Mouse (Mus musculus) midbrain, embryonic 10.5 days (tissue): ENCODE measurements around the gene Gata5. TPM values are rescaled to one million over a fixed set of nuclear protein-coding genes. Genes with fewer than 3 reads are reported as not detected.

ENCODE experiments used
- DNase-seq: peaks from one replicate; pipeline ENCODE4 v3.0.0-alpha.2; 2017; ENCODE audit warnings: low spot score
- H3K27ac ChIP-seq: fragments of 300-500 bp; sonication (generic); replicated peaks from 2 replicates; pipeline ENCODE4 v1.5.1; 2016; ENCODE audit warnings: mild to moderate bottlenecking
- H3K27me3 ChIP-seq: fragments of 300-500 bp; sonication (generic); 2 replicates; pipeline ENCODE4 v1.6.1; 2016; ENCODE audit warnings: low read depth, mild to moderate bottlenecking; ENCODE audit not compliant: poor library complexity, severe bottlenecking
- H3K36me3 ChIP-seq: fragments of 300-500 bp; sonication (generic); 2 replicates; pipeline ENCODE4 v1.6.1; 2016; ENCODE audit warnings: mild to moderate bottlenecking, moderate library complexity
- H3K4me1 ChIP-seq: fragments of 300-500 bp; sonication (generic); 2 replicates; pipeline ENCODE4 v1.6.1; 2016
- H3K4me3 ChIP-seq: fragments of 300-500 bp; sonication (generic); 2 replicates; pipeline ENCODE4 v1.5.1; 2016; ENCODE audit warnings: mild to moderate bottlenecking, moderate library complexity
- H3K9me3 ChIP-seq: fragments of 300-500 bp; sonication (generic); replicated peaks from 2 replicates; pipeline ENCODE4 v1.6.1; 2016; ENCODE audit warnings: mild to moderate bottlenecking
- WGBS: fragments of 180-500 bp; shearing (Covaris S2); methylation state at CpG from one replicate; pipeline ENCODE4 v1.1.7; 2016; 5-methylcytosine and 5-hydroxymethylcytosine counted together
- polyA plus RNA-seq: library from polyadenylated mRNA; unstranded; fragments of >200 nt; fragmentation: Nextera tagmentation; extraction: Ambion mirVana; gene quantifications from 2 replicates; pipeline ENCODE4 v1.2.1, GENCODE M21; 2016

Gene Gata5
- polyA plus RNA-seq = 0.04 and 0.10 TPM in 2 replicates

GRCm38 (mm10) chr2:180334551-180334986, at the start of gene Gata5:
Gata5 (minus strand) TSS chr2:180334699.
- peak; percentile 87 for DNase-seq
- under 1% methylated on average over 33 of the region's 33 CpGs for WGBS
- Histone ChIP-seq H3K27ac (peak within 1 kb of the TSS; percentile 38; the same call in 1 of the 2 replicates), H3K9me3 (no peaks in the 10 kb centered on the region), H3K27me3 (peaks cover 100% of the 10 kb centered on the region), H3K36me3 (no peaks in the 10 kb centered on the region), H3K4me3 (peak within 1 kb of the TSS; percentile 52), H3K4me1 (peaks cover 37% of the 10 kb centered on the region)

DNA sequence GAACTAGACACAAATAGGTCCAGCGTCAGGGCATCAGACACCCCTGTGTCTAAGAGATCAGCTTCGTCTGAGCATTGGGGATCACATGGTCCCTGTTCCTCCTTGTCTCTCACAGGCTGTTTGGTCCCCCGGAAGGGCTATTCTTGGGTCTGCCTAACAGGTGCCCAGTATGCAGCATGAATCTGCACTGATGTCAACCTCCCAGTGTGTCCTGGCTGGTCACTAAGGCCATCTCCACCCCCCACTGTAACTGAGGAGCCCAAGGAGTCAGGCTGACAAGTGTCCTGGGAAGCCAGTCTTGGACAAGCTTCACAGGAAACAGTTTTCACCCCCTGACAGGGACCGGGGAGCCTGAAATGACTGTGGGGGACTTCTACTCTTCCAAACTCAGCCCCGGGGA, 42.2 kb upstream of the Gata5 start:
- Histone ChIP-seq H3K27ac (no peak overlapping the region), H3K36me3 (no peaks in the 10 kb centered on the region), H3K4me3 (no peak overlapping the region), H3K4me1 (no peaks in the 10 kb centered on the region), H3K27me3 (no peaks in the 10 kb centered on the region), H3K9me3 (no peaks in the 10 kb centered on the region)
- no peak for DNase-seq
- 92% methylated on average over 5 of the region's 5 CpGs for WGBS

DNA sequence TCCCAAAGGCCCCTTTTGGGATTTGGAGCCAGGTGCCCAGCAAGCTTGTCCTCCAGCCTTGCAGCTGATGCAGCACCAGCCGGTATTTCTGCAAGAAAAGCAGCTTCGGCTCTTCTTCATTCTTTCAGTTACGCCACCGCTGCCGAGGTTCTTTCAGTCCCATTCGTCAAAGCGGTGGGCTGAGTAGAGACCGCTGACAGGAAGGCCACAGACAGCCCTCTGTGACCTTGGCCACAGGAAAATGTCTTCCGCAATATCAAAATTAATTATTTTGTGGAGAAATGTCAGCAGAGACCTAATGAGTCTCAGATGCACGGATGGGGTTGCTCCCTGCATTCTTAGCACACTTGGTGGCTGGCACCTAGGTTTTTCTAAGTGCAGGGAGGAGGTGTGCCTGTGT, 38.8 kb upstream of the Gata5 start:
- Histone ChIP-seq H3K4me1 (no peaks in the 10 kb centered on the region), H3K9me3 (no peaks in the 10 kb centered on the region), H3K4me3 (no peak overlapping the region), H3K27ac (no peak overlapping the region), H3K27me3 (no peaks in the 10 kb centered on the region), H3K36me3 (no peaks in the 10 kb centered on the region)
- DNase-seq = no peak
- 91% methylated on average over 10 of the region's 10 CpGs for WGBS

DNA sequence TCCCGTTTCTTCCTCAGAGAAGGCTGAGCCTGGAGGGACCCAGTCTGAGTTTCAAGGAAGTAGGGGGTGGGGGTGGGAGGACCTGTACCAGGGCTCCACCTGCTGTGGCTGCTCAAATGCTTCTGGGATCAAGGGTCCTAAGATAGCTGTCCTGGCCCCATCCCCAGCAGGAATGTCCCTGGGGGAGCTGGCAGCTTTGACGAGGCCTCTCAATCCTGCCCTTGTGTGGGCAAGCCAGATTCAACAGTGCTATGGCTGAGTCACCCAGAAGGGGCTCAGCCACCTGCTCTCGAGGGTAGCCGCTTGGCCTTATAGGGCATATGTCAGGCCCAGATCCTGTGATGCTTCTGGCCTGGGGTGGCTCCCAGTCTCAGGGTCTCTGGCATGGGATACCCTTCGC, 33.9 kb upstream of the Gata5 start:
- H3K4me3 ChIP-seq = no peak overlapping the region
- 75% methylated on average over 5 of the region's 5 CpGs for WGBS
- H3K36me3 ChIP-seq = no peaks in the 10 kb centered on the region
- DNase-seq = no peak
- no peak overlapping the region for H3K27ac ChIP-seq
- H3K9me3 ChIP-seq = no peaks in the 10 kb centered on the region
- no peaks in the 10 kb centered on the region for H3K27me3 ChIP-seq
- H3K4me1 ChIP-seq = no peaks in the 10 kb centered on the region

DNA sequence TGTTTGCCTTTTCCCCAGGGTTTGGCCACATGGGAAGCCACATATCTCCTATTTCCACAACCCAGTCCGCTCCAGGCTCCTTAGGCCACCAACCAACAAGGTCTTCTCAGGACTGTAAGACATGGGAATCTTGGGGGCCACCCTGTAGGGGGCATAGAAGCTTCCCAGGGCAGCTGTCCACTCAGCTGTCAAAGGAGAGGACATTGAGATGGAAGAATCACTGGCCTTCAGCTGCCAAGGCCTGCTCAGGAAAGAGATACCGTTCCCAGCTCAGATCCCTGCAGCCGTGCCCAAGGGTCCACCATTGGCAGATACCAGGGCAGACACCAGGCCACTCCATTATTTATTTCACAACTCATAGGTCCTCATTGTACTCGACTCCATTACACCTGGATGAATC, 32.9 kb upstream of the Gata5 start:
- Histone ChIP-seq H3K4me3 (no peak overlapping the region), H3K27me3 (no peaks in the 10 kb centered on the region), H3K36me3 (no peaks in the 10 kb centered on the region), H3K27ac (no peak overlapping the region), H3K4me1 (no peaks in the 10 kb centered on the region), H3K9me3 (no peaks in the 10 kb centered on the region)
- DNase-seq = no peak
- WGBS = 88% methylated on average over 4 of the region's 4 CpGs

DNA sequence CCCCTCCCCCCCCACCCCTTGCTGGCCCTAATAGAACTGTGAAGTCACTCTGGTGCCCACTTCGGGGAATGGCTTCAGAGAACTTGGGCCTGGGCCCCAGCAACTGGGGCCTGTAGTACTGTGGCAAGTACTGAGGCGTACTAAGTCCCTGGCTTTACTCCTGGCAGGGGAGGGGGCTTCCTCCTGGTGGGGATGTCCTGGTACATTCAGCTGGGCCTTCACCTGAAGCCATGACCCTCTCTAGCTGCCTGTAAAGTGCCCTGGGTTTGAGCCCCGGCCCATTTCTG, 28.9 kb upstream of the Gata5 start:
- 80% methylated on average over 3 of the region's 3 CpGs for WGBS
- H3K27me3 ChIP-seq = peaks cover 6% of the 10 kb centered on the region; the same call in 1 of the 2 replicates
- H3K9me3 ChIP-seq = no peaks in the 10 kb centered on the region
- DNase-seq = no peak
- H3K4me1 ChIP-seq = peaks cover 4% of the 10 kb centered on the region; the same call in 1 of the 2 replicates
- H3K4me3 ChIP-seq = no peak overlapping the region
- no peaks in the 10 kb centered on the region for H3K36me3 ChIP-seq
- H3K27ac ChIP-seq = no peak overlapping the region

DNA sequence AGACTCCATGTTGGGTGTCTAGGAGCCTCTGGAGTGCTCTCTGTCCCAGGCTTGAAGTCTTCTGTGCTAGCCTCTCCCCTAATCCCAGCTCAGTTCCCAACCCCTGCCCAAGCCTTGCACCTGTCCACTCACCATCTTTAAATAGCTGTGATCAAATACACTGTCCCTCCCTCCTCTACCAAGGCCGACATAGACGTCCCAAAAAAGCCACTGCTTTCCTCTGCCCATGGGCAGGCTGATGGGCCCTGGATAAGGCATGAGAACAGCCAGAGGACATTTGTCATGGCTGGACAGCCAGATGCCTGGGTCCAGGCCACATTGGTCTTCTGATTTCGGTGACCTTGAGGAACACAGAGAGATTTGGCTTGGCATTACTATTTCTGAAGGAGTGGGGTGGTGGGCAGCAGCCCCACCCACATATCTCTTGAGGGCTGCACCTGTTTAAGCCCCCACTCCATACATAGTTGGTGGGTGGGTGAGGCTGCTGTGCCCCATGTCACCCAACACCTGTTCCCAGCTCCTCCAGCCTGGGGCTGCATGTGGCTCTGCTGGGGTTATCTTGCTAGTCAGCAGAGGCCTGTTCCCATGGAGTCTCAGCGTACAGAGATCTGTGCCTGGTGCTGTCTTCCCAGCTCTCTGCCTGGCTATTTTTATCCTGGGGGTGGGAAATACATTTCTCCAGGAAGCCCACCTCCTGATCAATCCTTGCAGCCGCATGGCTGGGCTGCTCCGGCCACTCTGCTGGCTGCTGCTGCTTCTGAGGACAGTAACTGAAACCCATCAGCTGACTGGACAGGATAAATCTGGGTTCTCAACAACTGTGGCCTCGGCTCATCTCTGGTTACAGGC, 28.3 kb upstream of the Gata5 start:
- DNase-seq = no peak
- Histone ChIP-seq H3K27me3 (peaks cover 6% of the 10 kb centered on the region; the same call in 1 of the 2 replicates), H3K4me3 (no peak overlapping the region), H3K36me3 (no peaks in the 10 kb centered on the region), H3K27ac (no peak overlapping the region), H3K4me1 (peaks cover 4% of the 10 kb centered on the region; the same call in 1 of the 2 replicates), H3K9me3 (no peaks in the 10 kb centered on the region)
- WGBS = 78% methylated on average over 7 of the region's 7 CpGs

- H3K27ac ChIP-seq = no peak overlapping the region
- H3K36me3 ChIP-seq = no peaks in the 10 kb centered on the region
- H3K27me3 ChIP-seq = peaks cover 6% of the 10 kb centered on the region; the same call in 1 of the 2 replicates
- no peak for DNase-seq
- peaks cover 4% of the 10 kb centered on the region; the same call in 1 of the 2 replicates for H3K4me1 ChIP-seq
- WGBS = 10% methylated on average over 4 of the region's 4 CpGs
- H3K9me3 ChIP-seq = no peaks in the 10 kb centered on the region
- no peak overlapping the region for H3K4me3 ChIP-seq
Observed at GRCm38 (mm10) chr2:180359062-180359461, 24.6 kb upstream of the Gata5 start.

- 61% methylated on average over 20 of the region's 20 CpGs for WGBS
- H3K9me3 ChIP-seq = no peaks in the 10 kb centered on the region
- no peak overlapping the region for H3K4me3 ChIP-seq
- H3K27ac ChIP-seq = no peak overlapping the region
- peak; percentile 61 for DNase-seq
- peaks cover 4% of the 10 kb centered on the region; the same call in 1 of the 2 replicates for H3K27me3 ChIP-seq
- H3K36me3 ChIP-seq = no peaks in the 10 kb centered on the region
- H3K4me1 ChIP-seq = peaks cover 5% of the 10 kb centered on the region; the same call in 1 of the 2 replicates
Observed at GRCm38 (mm10) chr2:180353338-180353737, 18.8 kb upstream of the Gata5 start.

DNA sequence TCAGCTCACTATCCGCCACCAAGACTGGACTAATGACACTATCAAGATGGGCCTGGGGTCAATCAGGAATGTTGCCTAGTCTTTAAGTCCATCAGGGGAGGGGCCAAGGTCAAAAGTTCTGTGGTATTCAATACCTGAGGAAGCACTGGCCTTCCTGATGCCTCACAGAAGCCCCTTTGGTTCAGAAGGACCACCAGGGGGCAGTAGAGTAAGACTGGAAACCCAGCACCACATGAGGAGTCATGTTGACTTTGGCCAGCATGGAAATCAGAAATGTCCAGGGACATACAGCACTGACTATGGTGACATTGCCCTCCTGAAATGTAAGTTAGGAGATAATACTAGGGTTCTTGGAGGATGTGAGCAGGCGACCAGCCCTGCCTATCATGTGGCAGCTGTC, 16.2 kb upstream of the Gata5 start:
- Histone ChIP-seq H3K4me3 (no peak overlapping the region), H3K36me3 (no peaks in the 10 kb centered on the region), H3K27me3 (peaks cover 4% of the 10 kb centered on the region; the same call in 1 of the 2 replicates), H3K27ac (no peak overlapping the region), H3K9me3 (no peaks in the 10 kb centered on the region), H3K4me1 (peaks cover 8% of the 10 kb centered on the region)
- no peak for DNase-seq
- 48% methylated on average over 2 of the region's 2 CpGs for WGBS

DNA sequence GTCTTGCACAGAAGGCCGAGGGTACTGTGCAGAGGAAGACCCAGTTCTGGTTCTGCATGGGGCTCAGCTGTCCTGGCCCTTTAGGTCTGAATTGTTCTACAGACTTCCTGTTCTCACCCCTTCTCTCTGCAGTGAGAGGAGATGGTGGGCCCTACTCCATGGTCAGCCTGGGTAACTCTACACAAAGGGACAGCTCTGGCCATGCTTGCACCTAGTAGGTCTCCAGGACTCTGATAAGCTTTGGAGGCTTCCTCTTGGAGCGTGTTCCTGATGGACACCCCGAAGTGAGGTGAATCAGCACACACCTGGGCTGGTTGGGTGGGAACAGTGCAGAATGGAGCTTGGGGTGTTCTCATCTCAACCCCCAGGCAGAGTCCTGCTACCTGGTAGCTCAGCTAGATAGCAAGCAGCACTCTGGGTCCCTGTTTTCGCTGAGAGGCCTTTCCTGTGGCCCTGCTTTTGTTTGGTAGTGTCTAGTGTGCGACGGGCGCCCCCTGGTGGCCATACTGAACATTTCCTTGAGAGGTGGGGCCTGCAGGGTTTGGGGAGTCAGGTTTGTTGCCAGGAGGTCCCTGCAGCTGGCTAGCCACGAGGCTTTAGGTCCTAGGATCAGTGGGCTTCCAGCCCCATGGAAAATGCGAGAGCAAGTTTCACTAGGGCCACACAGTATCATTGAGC, 12.5 kb upstream of the Gata5 start:
- Histone ChIP-seq H3K27me3 (no peaks in the 10 kb centered on the region), H3K9me3 (no peaks in the 10 kb centered on the region), H3K4me1 (peaks cover 3% of the 10 kb centered on the region), H3K36me3 (no peaks in the 10 kb centered on the region), H3K27ac (peak overlapping the region; percentile 77), H3K4me3 (0 out of 2 replicates have a peak overlapping the region, but pooled peaks have one; percentile 0)
- peak; percentile 87 for DNase-seq
- WGBS = 29% methylated on average over 9 of the region's 9 CpGs

DNA sequence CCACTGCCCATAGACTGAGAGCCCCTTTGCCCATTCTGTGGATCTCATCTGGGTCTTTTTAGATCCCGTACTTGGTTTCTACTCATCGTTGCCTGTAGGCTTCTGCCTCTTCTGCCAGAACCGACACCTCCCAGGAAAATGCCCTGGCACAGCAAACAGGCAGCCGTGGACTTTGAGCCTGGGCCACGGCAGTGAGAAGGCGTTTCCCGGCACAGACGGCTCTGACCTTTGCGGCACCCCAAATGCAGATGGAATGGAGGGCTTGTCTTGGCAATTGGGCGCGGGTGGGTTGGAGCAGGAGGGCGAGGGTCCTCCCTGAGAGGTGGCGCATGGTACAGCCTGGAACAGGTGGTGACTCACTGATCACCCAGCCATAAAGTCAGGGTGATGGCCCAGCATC, 8.6 kb upstream of the Gata5 start:
- peaks cover 31% of the 10 kb centered on the region for H3K27me3 ChIP-seq
- no peak overlapping the region for H3K27ac ChIP-seq
- peaks cover 6% of the 10 kb centered on the region for H3K4me1 ChIP-seq
- no peak for DNase-seq
- H3K4me3 ChIP-seq = no peak overlapping the region
- H3K36me3 ChIP-seq = no peaks in the 10 kb centered on the region
- no peaks in the 10 kb centered on the region for H3K9me3 ChIP-seq
- 90% methylated on average over 13 of the region's 13 CpGs for WGBS

DNA sequence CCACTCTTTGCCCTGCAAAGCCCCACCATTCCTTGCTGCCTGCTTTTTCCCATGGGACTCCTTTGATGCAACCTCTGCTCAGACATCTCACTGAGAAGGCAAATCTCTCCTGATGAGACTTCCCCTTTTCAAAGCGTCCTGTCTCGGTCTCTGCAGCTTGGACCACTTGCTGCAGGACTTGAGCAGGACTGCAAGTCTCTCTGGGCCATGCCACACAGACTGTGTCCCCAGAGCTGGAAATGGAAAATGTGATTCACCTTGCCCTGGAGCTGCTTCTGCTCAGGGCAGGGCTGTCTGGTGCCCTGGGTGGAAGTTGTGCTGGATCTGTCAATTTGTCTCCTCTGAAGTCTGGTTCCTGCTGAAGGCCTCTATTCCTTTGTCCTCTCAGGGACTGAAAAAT, 7.7 kb upstream of the Gata5 start:
- Histone ChIP-seq H3K4me3 (no peak overlapping the region), H3K9me3 (no peaks in the 10 kb centered on the region), H3K27ac (no peak overlapping the region), H3K4me1 (peaks cover 15% of the 10 kb centered on the region), H3K27me3 (peaks cover 40% of the 10 kb centered on the region), H3K36me3 (no peaks in the 10 kb centered on the region)
- no peak for DNase-seq
- 64% methylated on average over 2 of the region's 2 CpGs for WGBS
